Mouse (Mus musculus): ENCODE results near the gene Hoxa11.

GRCm38 (mm10) chr6:52260654-52261575, 15.3 kb upstream of the Hoxa11 start, which contains the start of gene Hoxa13:
- TF ChIP-seq POLR2A (IDR thresholded peaks at IDR 0.05; ENCODE audit: borderline replicate concordance, low read depth, low read length) (no peak), CTCF (IDR thresholded peaks at IDR 0.05; ENCODE audit: low read depth, low read length) (no peak)
